Mouse (Mus musculus) thymus, adult 2 months (tissue): ENCODE data around the gene Gm28845.

Experiments
- CTCF ChIP-seq: fragments of 200-500 bp; IDR thresholded peaks from 2 replicates; pipeline ENCODE4 v1.5.1; 2012; ENCODE audit warnings: mild to moderate bottlenecking, control low read depth, low read length, moderate library complexity, borderline replicate concordance; ENCODE audit not compliant: control insufficient read depth, poor library complexity, insufficient read depth; ENCODE audit errors: extremely low read depth
- POLR2A ChIP-seq: fragments of 200-500 bp; IDR thresholded peaks from 2 replicates; pipeline ENCODE4 v1.6.1; 2012; ENCODE audit warnings: mild to moderate bottlenecking, low read length, control low read depth, moderate library complexity; ENCODE audit not compliant: control insufficient read depth, poor library complexity, insufficient read depth; ENCODE audit errors: extremely low read depth

DNA sequence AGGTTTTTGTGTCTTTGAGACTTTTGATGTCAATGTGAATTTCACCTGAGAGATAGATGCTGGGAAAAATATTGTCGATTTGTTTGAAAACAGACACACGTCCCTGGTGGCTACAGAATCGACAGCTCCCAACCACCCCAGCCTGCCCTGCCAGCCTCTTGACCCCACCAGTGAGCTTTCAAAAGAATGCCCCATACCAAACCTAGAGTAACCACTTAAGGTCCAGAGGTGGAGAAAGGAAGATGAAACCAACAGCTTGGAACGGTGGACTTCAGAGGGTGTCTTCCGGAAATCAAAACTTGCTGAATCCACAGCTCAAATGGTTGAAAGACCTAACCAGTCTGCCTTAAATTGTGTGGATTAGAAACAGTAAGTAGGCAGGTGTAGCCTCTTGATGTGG lies 28.0 kb upstream of the Gm28845 start:
- TF ChIP-seq POLR2A (no peak), CTCF (no peak)
